ENCODE assay signal across 27 mouse cellular contexts in genomic region chr9:39679280-39679679, GRCm38 (mm10). TPM values are rescaled to one million over a fixed set of nuclear protein-coding genes. Genes with fewer than 3 reads are reported as not detected.
A peak's percentile ranks its signal among the peaks of the same experiment; 100 is the strongest.
DNase-seq lines count a peak whose midpoint lies in the region; ATAC-seq and TF ChIP-seq lines count a peak whose summit lies in the region.
"Had no signal": no experiment of that assay in that cellular context is flagged by ENCODE, and none has a peak within 500 bp of the region (broad histone marks: within the 10 kb centered on the region; RNA-seq: fewer than 3 reads in every experiment).

No protein-coding gene starts in this region.

- H3K4me3 ChIP-seq in hindbrain, postnatal 0 days (ENCODE audit: low read length), result no peak overlapping the region
- H3K4me3 ChIP-seq in hindbrain, embryonic 14.5 days (replicated peaks; ENCODE audit: low read length), result no peak overlapping the region
- H3K4me3 ChIP-seq in neural tube, embryonic 14.5 days (ENCODE audit: low read depth, low read length), result no peak overlapping the region
- no peak overlapping the region for H3K4me3 ChIP-seq in neural tube, embryonic 15.5 days (replicated peaks)
- H3K4me3 ChIP-seq: erythroblast, embryonic 14.5 days; heart, embryonic 12.5 days; hindbrain, embryonic 15.5 days had no signal

- H3K36me3 ChIP-seq in hindbrain, postnatal 0 days (ENCODE audit: insufficient read depth, low read length), result no peaks in the 10 kb centered on the region
- no peaks in the 10 kb centered on the region for H3K36me3 ChIP-seq in hindbrain, embryonic 14.5 days (replicated peaks; ENCODE audit: control insufficient read depth, insufficient read depth)
- H3K36me3 ChIP-seq in neural tube, embryonic 14.5 days (ENCODE audit: control insufficient read depth, insufficient read depth, low read length), result no peaks in the 10 kb centered on the region
- H3K36me3 ChIP-seq in neural tube, embryonic 15.5 days, result no peaks in the 10 kb centered on the region
- H3K36me3 ChIP-seq: heart, embryonic 12.5 days; hindbrain, embryonic 15.5 days had no signal

- 49% methylated on average over 2 of the region's 2 CpGs for WGBS in hindbrain, postnatal 0 days
- WGBS in hindbrain, embryonic 14.5 days, result 60% methylated on average over 2 of the region's 2 CpGs
- 58% methylated on average over 2 of the region's 2 CpGs for WGBS in neural tube, embryonic 14.5 days
- 57% methylated on average over 2 of the region's 2 CpGs for WGBS in neural tube, embryonic 15.5 days

- peak; percentile 64 for DNase-seq in hindbrain, postnatal 0 days (ENCODE audit: low spot score)
- no peak for DNase-seq in hindbrain, embryonic 14.5 days (ENCODE audit: low spot score)
- no peak for DNase-seq in neural tube, embryonic 10.5 days (ENCODE audit: extremely low spot score, low spot score)
- no peak for DNase-seq in adrenal gland, postnatal 10 days
- no peak for DNase-seq in urinary bladder, adult 18-20 months (ENCODE audit: low spot score in 2 of 2)
- DNase-seq: cerebellum, adult 8-10 months; heart, postnatal 14 days; kidney, adult 11 months; liver, postnatal 0 days; thymus, postnatal 14 days had no signal

- ATAC-seq in hindbrain, postnatal 0 days, result peak; percentile 45; the same call in 1 of the 2 replicates
- no peak for ATAC-seq in hindbrain, embryonic 14.5 days (ENCODE audit: low FRiP score)
- ATAC-seq in neural tube, embryonic 14.5 days (ENCODE audit: low read depth), result peak; percentile 58; the same call in 1 of the 2 replicates
- ATAC-seq in common myeloid progenitor, adult 5-6 weeks (replicated peaks; ENCODE audit: low read depth, poor library complexity, severe bottlenecking), result peak; percentile 95
- ATAC-seq in neural tube, embryonic 15.5 days (ENCODE audit: low FRiP score), result peak; percentile 68; the same call in 1 of the 2 replicates
- ATAC-seq: activated CD4-positive, CD25-positive, alpha-beta regulatory T cell, adult 4 months; forebrain, embryonic 16.5 days; liver, postnatal 0 days had no signal

- H3K9ac ChIP-seq in hindbrain, postnatal 0 days (replicated peaks; ENCODE audit: low read length), result no peak overlapping the region
- no peak overlapping the region for H3K9ac ChIP-seq in hindbrain, embryonic 14.5 days
- no peak overlapping the region for H3K9ac ChIP-seq in neural tube, embryonic 14.5 days (replicated peaks; ENCODE audit: low read depth, low read length)
- no peak overlapping the region for H3K9ac ChIP-seq in neural tube, embryonic 15.5 days (replicated peaks)
- H3K9ac ChIP-seq: heart, embryonic 12.5 days; hindbrain, embryonic 15.5 days; liver, postnatal 0 days had no signal

- H3K4me2 ChIP-seq in hindbrain, postnatal 0 days (ENCODE audit: low read depth, low read length), result no peak overlapping the region
- no peak overlapping the region for H3K4me2 ChIP-seq in hindbrain, embryonic 14.5 days (replicated peaks)
- no peak overlapping the region for H3K4me2 ChIP-seq in neural tube, embryonic 14.5 days (ENCODE audit: low read depth, low read length)
- H3K4me2 ChIP-seq in neural tube, embryonic 15.5 days, result no peak overlapping the region
- H3K4me2 ChIP-seq: heart, embryonic 12.5 days; hindbrain, embryonic 15.5 days had no signal

- no peaks in the 10 kb centered on the region for H3K27me3 ChIP-seq in hindbrain, postnatal 0 days (ENCODE audit: insufficient read depth, low read length)
- no peaks in the 10 kb centered on the region for H3K27me3 ChIP-seq in hindbrain, embryonic 14.5 days (ENCODE audit: control insufficient read depth, insufficient read depth, low read length)
- H3K27me3 ChIP-seq in neural tube, embryonic 14.5 days (ENCODE audit: control insufficient read depth, insufficient read depth, low read length), result no peaks in the 10 kb centered on the region
- H3K27me3 ChIP-seq in neural tube, embryonic 15.5 days (replicated peaks), result no peaks in the 10 kb centered on the region
- H3K27me3 ChIP-seq: heart, embryonic 12.5 days; hindbrain, embryonic 15.5 days had no signal

- H3K27ac ChIP-seq in hindbrain, postnatal 0 days, result no peak overlapping the region
- no peak overlapping the region for H3K27ac ChIP-seq in hindbrain, embryonic 14.5 days
- no peak overlapping the region for H3K27ac ChIP-seq in neural tube, embryonic 14.5 days (ENCODE audit: low read depth, low read length)
- H3K27ac ChIP-seq in neural tube, embryonic 15.5 days (replicated peaks), result no peak overlapping the region
- H3K27ac ChIP-seq: hindbrain, embryonic 15.5 days had no signal

- H3K4me1 ChIP-seq in hindbrain, postnatal 0 days (ENCODE audit: insufficient read depth, low read length), result no peaks in the 10 kb centered on the region
- no peaks in the 10 kb centered on the region for H3K4me1 ChIP-seq in hindbrain, embryonic 14.5 days (replicated peaks; ENCODE audit: control insufficient read depth, insufficient read depth, low read length)
- no peaks in the 10 kb centered on the region for H3K4me1 ChIP-seq in neural tube, embryonic 14.5 days (ENCODE audit: control insufficient read depth, insufficient read depth, low read length)
- H3K4me1 ChIP-seq in neural tube, embryonic 15.5 days, result no peaks in the 10 kb centered on the region
- H3K4me1 ChIP-seq: heart, embryonic 12.5 days; hindbrain, embryonic 15.5 days had no signal

- no peaks in the 10 kb centered on the region for H3K9me3 ChIP-seq in hindbrain, postnatal 0 days (ENCODE audit: low read length)
- H3K9me3 ChIP-seq in hindbrain, embryonic 14.5 days (ENCODE audit: control insufficient read depth, low read length), result no peaks in the 10 kb centered on the region
- no peaks in the 10 kb centered on the region for H3K9me3 ChIP-seq in neural tube, embryonic 14.5 days (ENCODE audit: control insufficient read depth, low read length)
- H3K9me3 ChIP-seq in neural tube, embryonic 15.5 days (replicated peaks), result no peaks in the 10 kb centered on the region
- H3K9me3 ChIP-seq: heart, embryonic 12.5 days; hindbrain, embryonic 15.5 days had no signal

- TF ChIP-seq CTCF in hindbrain, postnatal 0 days (IDR thresholded peaks at IDR 0.05; ENCODE audit: low read depth), result no peak

RNA-seq across cellular contexts. Expression of gene Olfr963, which starts 12.3 kb away (rescaled TPM):
- total RNA-seq in hindbrain, postnatal 0 days (2014; rRNA removed), result not detected in 2 replicates
- not detected in 2 replicates for polyA plus RNA-seq in hindbrain, postnatal 0 days (2015; fragmentation: Nextera tagmentation; extraction: Ambion mirVana)
- not detected in 2 replicates for polyA plus RNA-seq in hindbrain, embryonic 14.5 days (2014; fragmentation: Nextera tagmentation; extraction: Ambion mirVana)
- polyA plus RNA-seq in neural tube, embryonic 14.5 days (2014; fragmentation: Nextera tagmentation; extraction: Ambion mirVana), result not detected in 2 replicates
- not detected in 2 replicates for total RNA-seq in common myeloid progenitor, adult 5-6 weeks (2017)
- not detected in 2 replicates for polyA plus RNA-seq in neural tube, embryonic 15.5 days (2015; fragmentation: Nextera tagmentation; extraction: Ambion mirVana)
- not detected for total RNA-seq in adrenal gland, postnatal 10 days (2021)
- total RNA-seq: adrenal gland, postnatal 4 days; gastrocnemius, postnatal 4 days; heart, postnatal 14 days; left cerebral cortex, postnatal 36 days; liver, adult 2 months had no signal
- polyA plus RNA-seq: activated CD4-positive, CD25-positive, alpha-beta regulatory T cell, adult 4 months; C2C12; embryonic facial prominence, embryonic 11.5 days; erythroblast, embryonic 14.5 days; forebrain, embryonic 16.5 days; heart, embryonic 12.5 days; hindbrain, embryonic 15.5 days; kidney, embryonic 16.5 days; large intestine, adult 2 months; liver, adult 2 months; liver, postnatal 0 days; small intestine, adult 2 months had no signal

RNA-seq across cellular contexts. Expression of gene Olfr149, which starts 27.6 kb away (rescaled TPM):
- total RNA-seq in hindbrain, postnatal 0 days (2014; rRNA removed), result not detected in 2 replicates
- not detected in 2 replicates for polyA plus RNA-seq in hindbrain, postnatal 0 days (2015; fragmentation: Nextera tagmentation; extraction: Ambion mirVana)
- polyA plus RNA-seq in hindbrain, embryonic 14.5 days (2014; fragmentation: Nextera tagmentation; extraction: Ambion mirVana), result not detected in 2 replicates
- not detected in 2 replicates for polyA plus RNA-seq in neural tube, embryonic 14.5 days (2014; fragmentation: Nextera tagmentation; extraction: Ambion mirVana)
- not detected in 2 replicates for total RNA-seq in common myeloid progenitor, adult 5-6 weeks (2017)
- not detected in 2 replicates for polyA plus RNA-seq in neural tube, embryonic 15.5 days (2015; fragmentation: Nextera tagmentation; extraction: Ambion mirVana)
- total RNA-seq in adrenal gland, postnatal 10 days (2021), result not detected
- total RNA-seq: adrenal gland, postnatal 4 days; gastrocnemius, postnatal 4 days; heart, postnatal 14 days; left cerebral cortex, postnatal 36 days; liver, adult 2 months had no signal
- polyA plus RNA-seq: embryonic facial prominence, embryonic 11.5 days; erythroblast, embryonic 14.5 days; forebrain, embryonic 16.5 days; heart, embryonic 12.5 days; hindbrain, embryonic 15.5 days; kidney, embryonic 16.5 days; large intestine, adult 2 months; liver, adult 2 months; liver, postnatal 0 days; small intestine, adult 2 months had no signal

RNA-seq across cellular contexts. Expression of gene Olfr965, which starts 31.9 kb away (rescaled TPM):
- not detected in 2 replicates for total RNA-seq in hindbrain, postnatal 0 days (2014; rRNA removed)
- not detected in 2 replicates for polyA plus RNA-seq in hindbrain, postnatal 0 days (2015; fragmentation: Nextera tagmentation; extraction: Ambion mirVana)
- not detected in 2 replicates for polyA plus RNA-seq in hindbrain, embryonic 14.5 days (2014; fragmentation: Nextera tagmentation; extraction: Ambion mirVana)
- not detected in 2 replicates for polyA plus RNA-seq in neural tube, embryonic 14.5 days (2014; fragmentation: Nextera tagmentation; extraction: Ambion mirVana)
- not detected in 2 replicates for total RNA-seq in common myeloid progenitor, adult 5-6 weeks (2017)
- polyA plus RNA-seq in neural tube, embryonic 15.5 days (2015; fragmentation: Nextera tagmentation; extraction: Ambion mirVana), result not detected in 2 replicates
- total RNA-seq in adrenal gland, postnatal 10 days (2021), result not detected
- total RNA-seq: adrenal gland, postnatal 4 days; gastrocnemius, postnatal 4 days; heart, postnatal 14 days; left cerebral cortex, postnatal 36 days; liver, adult 2 months had no signal
- polyA plus RNA-seq: activated CD4-positive, CD25-positive, alpha-beta regulatory T cell, adult 4 months; C2C12; embryonic facial prominence, embryonic 11.5 days; erythroblast, embryonic 14.5 days; forebrain, embryonic 16.5 days; heart, embryonic 12.5 days; hindbrain, embryonic 15.5 days; kidney, embryonic 16.5 days; large intestine, adult 2 months; liver, adult 2 months; liver, postnatal 0 days; small intestine, adult 2 months had no signal

RNA-seq across cellular contexts. Expression of gene Olfr961, which starts 34.4 kb away (rescaled TPM):
- not detected in 2 replicates for total RNA-seq in hindbrain, postnatal 0 days (2014; rRNA removed)
- polyA plus RNA-seq in hindbrain, postnatal 0 days (2015; fragmentation: Nextera tagmentation; extraction: Ambion mirVana), result not detected in 2 replicates
- polyA plus RNA-seq in hindbrain, embryonic 14.5 days (2014; fragmentation: Nextera tagmentation; extraction: Ambion mirVana), result not detected in 2 replicates
- not detected in 2 replicates for polyA plus RNA-seq in neural tube, embryonic 14.5 days (2014; fragmentation: Nextera tagmentation; extraction: Ambion mirVana)
- not detected in 2 replicates for total RNA-seq in common myeloid progenitor, adult 5-6 weeks (2017)
- polyA plus RNA-seq in neural tube, embryonic 15.5 days (2015; fragmentation: Nextera tagmentation; extraction: Ambion mirVana), result not detected in 2 replicates
- not detected for total RNA-seq in adrenal gland, postnatal 10 days (2021)
- total RNA-seq: adrenal gland, postnatal 4 days; gastrocnemius, postnatal 4 days; heart, postnatal 14 days; left cerebral cortex, postnatal 36 days; liver, adult 2 months had no signal
- polyA plus RNA-seq: C2C12; embryonic facial prominence, embryonic 11.5 days; erythroblast, embryonic 14.5 days; forebrain, embryonic 16.5 days; heart, embryonic 12.5 days; hindbrain, embryonic 15.5 days; kidney, embryonic 16.5 days; large intestine, adult 2 months; liver, adult 2 months; liver, postnatal 0 days; small intestine, adult 2 months had no signal

RNA-seq across cellular contexts. Expression of gene Olfr150, which starts 51.5 kb away (rescaled TPM):
- total RNA-seq in hindbrain, postnatal 0 days (2014; rRNA removed), result not detected in 2 replicates
- not detected in 2 replicates for polyA plus RNA-seq in hindbrain, postnatal 0 days (2015; fragmentation: Nextera tagmentation; extraction: Ambion mirVana)
- not detected in 2 replicates for polyA plus RNA-seq in hindbrain, embryonic 14.5 days (2014; fragmentation: Nextera tagmentation; extraction: Ambion mirVana)
- polyA plus RNA-seq in neural tube, embryonic 14.5 days (2014; fragmentation: Nextera tagmentation; extraction: Ambion mirVana), result not detected in 2 replicates
- total RNA-seq in common myeloid progenitor, adult 5-6 weeks (2017), result not detected in 2 replicates
- not detected in 2 replicates for polyA plus RNA-seq in neural tube, embryonic 15.5 days (2015; fragmentation: Nextera tagmentation; extraction: Ambion mirVana)
- total RNA-seq in adrenal gland, postnatal 10 days (2021), result not detected
- total RNA-seq: adrenal gland, postnatal 4 days; gastrocnemius, postnatal 4 days; heart, postnatal 14 days; left cerebral cortex, postnatal 36 days; liver, adult 2 months had no signal
- polyA plus RNA-seq: activated CD4-positive, CD25-positive, alpha-beta regulatory T cell, adult 4 months; C2C12; embryonic facial prominence, embryonic 11.5 days; erythroblast, embryonic 14.5 days; forebrain, embryonic 16.5 days; heart, embryonic 12.5 days; hindbrain, embryonic 15.5 days; kidney, embryonic 16.5 days; large intestine, adult 2 months; liver, adult 2 months; liver, postnatal 0 days; small intestine, adult 2 months had no signal
